Comparison of ENCODE assay signal across 8 mouse cellular contexts in the genomic region with DNA sequence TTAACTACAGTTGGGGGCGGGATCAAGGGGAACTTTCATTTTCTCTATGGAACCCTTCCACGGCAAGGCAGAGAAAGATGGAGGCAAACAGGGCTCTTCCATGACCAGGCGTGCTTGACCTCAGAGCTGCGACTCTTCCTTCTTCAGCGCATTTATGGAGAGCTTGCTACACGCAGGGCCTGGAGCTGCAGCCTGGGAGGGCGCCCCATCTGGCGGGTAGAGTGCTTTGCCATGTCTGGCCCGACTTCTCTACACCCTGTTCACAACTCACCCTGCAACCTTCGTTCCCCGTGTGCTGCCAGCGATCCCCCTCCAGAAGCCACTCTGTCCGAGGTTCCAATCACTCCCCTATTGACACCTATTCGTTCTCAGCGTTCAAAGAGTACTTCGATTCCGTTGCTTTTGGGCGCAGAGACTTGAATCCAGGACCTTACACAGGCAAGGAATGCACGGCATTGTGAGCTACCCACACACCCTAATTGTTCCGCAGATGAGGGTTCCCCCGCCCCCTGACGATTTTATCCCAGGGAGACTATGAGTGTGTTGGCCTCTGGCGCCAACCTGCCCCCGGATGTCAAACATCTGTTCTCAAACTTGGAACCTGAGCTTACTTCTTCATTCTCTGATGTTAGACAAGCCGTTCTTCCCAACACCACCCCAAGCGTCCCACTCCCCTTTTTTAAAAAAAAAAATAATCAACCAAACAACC. TPM values are rescaled to one million over a fixed set of nuclear protein-coding genes. Genes with fewer than 3 reads are reported as not detected.
DNase-seq lines count a peak whose midpoint lies in the region; ATAC-seq and TF ChIP-seq lines count a peak whose summit lies in the region.

A gene (plus strand): TSS at position 74 of the 709 bp plus-strand sequence.

- peak within 1 kb of the TSS; percentile 88 for H3K4me2 ChIP-seq in forebrain, embryonic 11.5 days (ENCODE audit: low read depth, low read length, severe bottlenecking)
- H3K4me2 ChIP-seq in lung, embryonic 15.5 days: peak within 1 kb of the TSS; percentile 99

- peaks cover 23% of the 10 kb centered on the region for H3K27me3 ChIP-seq in forebrain, embryonic 11.5 days (ENCODE audit: control insufficient read depth, insufficient read depth, low read length)
- H3K27me3 ChIP-seq in lung, embryonic 15.5 days: no peaks in the 10 kb centered on the region

- ATAC-seq in forebrain, embryonic 11.5 days (replicated peaks; ENCODE audit: low FRiP score): no peak
- no peak for ATAC-seq in lung, embryonic 15.5 days (ENCODE audit: borderline replicate concordance, extremely low read depth, low FRiP score, low TSS enrichment)

- peak within 1 kb of the TSS; percentile 55 for H3K9ac ChIP-seq in forebrain, embryonic 11.5 days (ENCODE audit: low read length)
- H3K9ac ChIP-seq in lung, embryonic 15.5 days: peak within 1 kb of the TSS; percentile 52

- H3K4me1 ChIP-seq in forebrain, embryonic 11.5 days (replicated peaks; ENCODE audit: control insufficient read depth, insufficient read depth, low read length): peaks cover 20% of the 10 kb centered on the region; the same call in 1 of the 2 replicates
- H3K4me1 ChIP-seq in lung, embryonic 15.5 days: peaks cover 42% of the 10 kb centered on the region
- peaks cover 31% of the 10 kb centered on the region for H3K4me1 ChIP-seq in olfactory bulb, adult 2 months (ENCODE audit: control insufficient read depth, insufficient read depth, low read length)

- DNase-seq in ES-CJ7 (ENCODE audit: low read depth, low spot score): peak; percentile 68
- peak; percentile 71 to 82 for DNase-seq in adrenal gland, postnatal 36 days
- DNase-seq in forebrain, embryonic 11.5 days (ENCODE audit: low spot score): peak; percentile 65
- DNase-seq in heart, postnatal 25 days (ENCODE audit: low spot score): peak; percentile 47
- DNase-seq in layer of hippocampus, adult 18-20 months (ENCODE audit: low spot score in 2 of 2): no peak
- DNase-seq in yolk sac, embryonic 10.5 days (ENCODE audit: low spot score): peak; percentile 17

- no peaks in the 10 kb centered on the region for H3K36me3 ChIP-seq in forebrain, embryonic 11.5 days (ENCODE audit: control insufficient read depth, insufficient read depth, low read length)
- H3K36me3 ChIP-seq in lung, embryonic 15.5 days: no peaks in the 10 kb centered on the region

- TF ChIP-seq POLR2A in olfactory bulb, adult 2 months (IDR thresholded peaks at IDR 0.05; ENCODE audit: insufficient read depth, low read depth, low read length): no peak

- no peaks in the 10 kb centered on the region; the same call in 1 of the 2 replicates for H3K9me3 ChIP-seq in forebrain, embryonic 11.5 days (ENCODE audit: control insufficient read depth, low read length)
- no peaks in the 10 kb centered on the region for H3K9me3 ChIP-seq in lung, embryonic 15.5 days

- H3K27ac ChIP-seq in forebrain, embryonic 11.5 days (ENCODE audit: low read depth, low read length): no peak within 1 kb of the TSS
- H3K27ac ChIP-seq in lung, embryonic 15.5 days: peak within 1 kb of the TSS; percentile 92
- no peak within 1 kb of the TSS for H3K27ac ChIP-seq in olfactory bulb, adult 2 months (ENCODE audit: insufficient read depth, low read depth, low read length)

- peak within 1 kb of the TSS; percentile 49 for H3K4me3 ChIP-seq in forebrain, embryonic 11.5 days (ENCODE audit: low read depth, low read length)
- H3K4me3 ChIP-seq in lung, embryonic 15.5 days: peak within 1 kb of the TSS; percentile 59
- peak within 1 kb of the TSS; percentile 55 for H3K4me3 ChIP-seq in olfactory bulb, adult 2 months (ENCODE audit: insufficient read depth, low read depth, low read length)

- TF ChIP-seq CTCF in olfactory bulb, adult 2 months (IDR thresholded peaks at IDR 0.05; ENCODE audit: insufficient read depth, low read depth, low read length): 0 out of 2 replicates have a peak, but pooled peaks have one; percentile 16

- intact Hi-C loops in heart, postnatal 25 days (cut with DNase I): loop anchor here (5.0 kb wide), 1 partner anchor 40 kb away; a partner anchor contains a TSS

- WGBS in forebrain, embryonic 11.5 days: 6% methylated on average over 26 of the region's 26 CpGs
- 4% methylated on average over 26 of the region's 26 CpGs for WGBS in lung, embryonic 15.5 days
- WGBS in olfactory bulb, adult 2 months: 6% methylated on average over 26 of the region's 26 CpGs

RNA-seq across cellular contexts. Expression of the gene that starts here (rescaled TPM):
- 100 to 1,000 TPM; 265 to 423 TPM for total RNA-seq in adrenal gland, postnatal 36 days (2021)
- polyA plus RNA-seq in forebrain, embryonic 11.5 days (2014; fragmentation: Nextera tagmentation; extraction: Ambion mirVana): 10.0 and 10.4 TPM in 2 replicates
- total RNA-seq in heart, postnatal 25 days (2021): 10 to 100 TPM; 60.2 to 60.5 TPM
- 10 to 100 TPM; 24.3 to 24.7 TPM for total RNA-seq in layer of hippocampus, adult 18-20 months (2021)
- polyA plus RNA-seq in lung, embryonic 15.5 days (2015; fragmentation: Nextera tagmentation; extraction: Ambion mirVana): 20.9 and 21.6 TPM in 2 replicates
- polyA plus RNA-seq in olfactory bulb, adult 2 months (2012; ENCODE audit: insufficient read depth, insufficient read length, low replicate concordance, missing spikeins): not detected in 2 replicates

Comparison
In these comparisons a context has a peak if more than half of its experiments do, and no peak if none do; other contexts are left out.
1. RNA of the gene that starts here (total RNA-seq): 265 to 423 TPM in adrenal gland, postnatal 36 days; 60.2 to 60.5 TPM in heart, postnatal 25 days and 24.3 to 24.7 TPM in layer of hippocampus, adult 18-20 months; every median in the first group is over 4 times any median in the second.
2. DNase-seq: peak in ES-CJ7 (single experiment), adrenal gland, postnatal 36 days (2 of 2), forebrain, embryonic 11.5 days (single experiment), heart, postnatal 25 days (single experiment) and yolk sac, embryonic 10.5 days (single experiment); none in layer of hippocampus, adult 18-20 months (0 of 2).
3. Peak in every context shown above with its lines, with median percentiles within 50 percentile points of each other: H3K4me3 ChIP-seq.